Mouse (Mus musculus): ENCODE data around the gene Khdrbs1. TPM values are rescaled to one million over a fixed set of nuclear protein-coding genes. Genes with fewer than 3 reads are reported as not detected.

Gene Khdrbs1
- 33.9 and 40.0 TPM in 2 replicates for polyA plus RNA-seq (2015; fragmentation: Nextera tagmentation; extraction: Ambion mirVana)

DNA sequence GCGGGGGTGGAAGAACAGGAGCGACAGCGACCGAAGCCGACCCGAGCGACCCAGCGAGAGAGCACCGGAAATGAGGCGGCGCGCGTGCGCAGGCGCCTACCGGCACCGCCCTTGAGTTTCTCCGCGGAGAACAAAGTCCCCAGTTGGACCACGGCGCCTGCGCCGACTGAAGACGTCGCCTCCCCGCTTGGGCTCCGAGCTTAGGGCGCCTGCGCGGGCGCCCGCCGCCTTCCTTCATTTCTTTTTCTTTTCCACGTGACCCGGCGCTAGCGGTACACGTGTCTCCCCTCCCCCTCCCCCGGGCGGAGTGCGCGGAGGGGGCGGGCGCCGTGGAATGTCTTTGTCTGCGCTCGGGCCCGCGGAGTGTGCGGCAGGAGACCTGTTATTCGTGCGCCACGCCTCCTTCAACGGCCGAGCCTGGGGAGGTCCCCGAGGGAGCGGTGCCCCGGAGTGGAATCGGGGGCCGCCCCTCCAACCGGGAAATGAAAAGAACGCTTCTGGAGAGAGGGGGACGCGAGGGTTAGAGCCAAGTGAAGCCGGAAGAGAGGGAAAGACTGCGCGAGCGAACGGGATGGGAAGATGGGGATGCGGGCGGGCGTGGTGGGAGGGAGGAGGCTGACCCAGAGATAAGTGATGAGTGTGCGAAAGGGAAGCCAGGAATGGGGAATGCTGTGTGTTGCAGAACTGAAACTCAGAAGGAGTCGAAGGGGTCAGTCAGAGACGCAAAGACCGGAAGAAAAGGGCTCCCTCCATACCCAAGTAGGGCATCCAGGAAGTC, at the start of gene Khdrbs1:
Khdrbs1 (minus strand) TSS at position 72 of the 778 bp plus-strand sequence.
- peak within 1 kb of the TSS; percentile 97 for H3K27ac ChIP-seq (ENCODE audit: low read depth, low read length)
- H3K27me3 ChIP-seq (replicated peaks; ENCODE audit: control insufficient read depth, insufficient read depth, low read length): no peaks in the 10 kb centered on the region
- no peak for TF ChIP-seq CTCF (IDR thresholded peaks at IDR 0.05; ENCODE audit: low read depth)
- H3K9ac ChIP-seq (ENCODE audit: low read depth, low read length): peak within 1 kb of the TSS; percentile 95
- peak within 1 kb of the TSS; percentile 93 for H3K4me3 ChIP-seq (ENCODE audit: low read depth, low read length)
- H3K4me2 ChIP-seq (replicated peaks; ENCODE audit: low read depth): peak within 1 kb of the TSS; percentile 73
- peak; percentile 91 for ATAC-seq
- H3K4me1 ChIP-seq (replicated peaks; ENCODE audit: control insufficient read depth, insufficient read depth, low read length): peaks cover 3% of the 10 kb centered on the region; the same call in 1 of the 2 replicates
- H3K36me3 ChIP-seq (ENCODE audit: control insufficient read depth, insufficient read depth): no peaks in the 10 kb centered on the region; the same call in 1 of the 2 replicates
- H3K9me3 ChIP-seq (ENCODE audit: control insufficient read depth): no peaks in the 10 kb centered on the region
- WGBS: under 1% methylated on average over 74 of the region's 76 CpGs

- ATAC-seq: no peak
- Histone ChIP-seq H3K9ac (ENCODE audit: low read depth, low read length) (no peak overlapping the region), H3K27me3 (replicated peaks; ENCODE audit: control insufficient read depth, insufficient read depth, low read length) (no peaks in the 10 kb centered on the region), H3K4me2 (replicated peaks; ENCODE audit: low read depth) (no peak overlapping the region), H3K27ac (ENCODE audit: low read depth, low read length) (no peak overlapping the region), H3K9me3 (ENCODE audit: control insufficient read depth) (no peaks in the 10 kb centered on the region), H3K36me3 (ENCODE audit: control insufficient read depth, insufficient read depth) (no peaks in the 10 kb centered on the region), H3K4me3 (ENCODE audit: low read depth, low read length) (no peak overlapping the region), H3K4me1 (replicated peaks; ENCODE audit: control insufficient read depth, insufficient read depth, low read length) (no peaks in the 10 kb centered on the region)
- no peak for TF ChIP-seq CTCF (IDR thresholded peaks at IDR 0.05; ENCODE audit: low read depth)
- 45% methylated on average over 1 of the region's 1 CpGs for WGBS
These were observed 49.3 kb upstream of the Khdrbs1 start for GRCm38 (mm10) chr4:129791399-129791798.

- no peak overlapping the region for H3K27ac ChIP-seq (ENCODE audit: low read depth, low read length)
- H3K4me1 ChIP-seq (replicated peaks; ENCODE audit: control insufficient read depth, insufficient read depth, low read length): no peaks in the 10 kb centered on the region
- TF ChIP-seq CTCF (IDR thresholded peaks at IDR 0.05; ENCODE audit: low read depth): no peak
- ATAC-seq: no peak
- no peak overlapping the region for H3K9ac ChIP-seq (ENCODE audit: low read depth, low read length)
- no peaks in the 10 kb centered on the region for H3K36me3 ChIP-seq (ENCODE audit: control insufficient read depth, insufficient read depth)
- WGBS: 51% methylated on average over 3 of the region's 3 CpGs
- no peaks in the 10 kb centered on the region for H3K9me3 ChIP-seq (ENCODE audit: control insufficient read depth)
- H3K4me3 ChIP-seq (ENCODE audit: low read depth, low read length): no peak overlapping the region
- H3K27me3 ChIP-seq (replicated peaks; ENCODE audit: control insufficient read depth, insufficient read depth, low read length): no peaks in the 10 kb centered on the region
- H3K4me2 ChIP-seq (replicated peaks; ENCODE audit: low read depth): no peak overlapping the region
These were observed 48.4 kb upstream of the Khdrbs1 start for GRCm38 (mm10) chr4:129790475-129790874.

DNA sequence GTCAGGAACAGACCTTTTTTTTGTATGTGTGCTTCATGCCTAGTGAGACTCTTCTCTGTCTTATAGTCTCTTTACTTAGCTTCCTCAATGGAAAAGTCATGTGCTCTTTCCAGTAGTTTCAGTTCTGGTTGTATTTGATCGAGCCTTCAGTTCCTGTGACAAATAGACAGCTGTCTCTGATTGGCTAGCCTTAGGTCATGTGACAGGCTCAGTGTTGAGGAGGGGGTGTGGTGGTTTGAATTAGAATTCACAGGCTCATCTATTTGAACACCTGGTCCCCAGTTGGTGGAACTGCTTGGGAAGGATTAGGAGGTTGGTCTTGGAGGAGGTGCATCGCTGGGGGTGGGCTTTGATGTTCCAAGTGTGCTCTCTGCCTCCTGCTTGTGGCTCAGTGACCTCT, 47.5 kb upstream of the Khdrbs1 start:
- no peak for ATAC-seq
- no peak overlapping the region for H3K9ac ChIP-seq (ENCODE audit: low read depth, low read length)
- H3K27me3 ChIP-seq (replicated peaks; ENCODE audit: control insufficient read depth, insufficient read depth, low read length): no peaks in the 10 kb centered on the region
- no peaks in the 10 kb centered on the region for H3K4me1 ChIP-seq (replicated peaks; ENCODE audit: control insufficient read depth, insufficient read depth, low read length)
- H3K27ac ChIP-seq (ENCODE audit: low read depth, low read length): no peak overlapping the region
- WGBS: 86% methylated on average over 2 of the region's 2 CpGs
- no peak overlapping the region for H3K4me2 ChIP-seq (replicated peaks; ENCODE audit: low read depth)
- no peak overlapping the region for H3K4me3 ChIP-seq (ENCODE audit: low read depth, low read length)
- no peak for TF ChIP-seq CTCF (IDR thresholded peaks at IDR 0.05; ENCODE audit: low read depth)
- no peaks in the 10 kb centered on the region for H3K9me3 ChIP-seq (ENCODE audit: control insufficient read depth)
- no peaks in the 10 kb centered on the region for H3K36me3 ChIP-seq (ENCODE audit: control insufficient read depth, insufficient read depth)

- Histone ChIP-seq H3K9ac (ENCODE audit: low read depth, low read length) (no peak overlapping the region), H3K4me3 (ENCODE audit: low read depth, low read length) (no peak overlapping the region), H3K4me2 (replicated peaks; ENCODE audit: low read depth) (no peak overlapping the region), H3K27me3 (replicated peaks; ENCODE audit: control insufficient read depth, insufficient read depth, low read length) (no peaks in the 10 kb centered on the region), H3K36me3 (ENCODE audit: control insufficient read depth, insufficient read depth) (no peaks in the 10 kb centered on the region), H3K4me1 (replicated peaks; ENCODE audit: control insufficient read depth, insufficient read depth, low read length) (no peaks in the 10 kb centered on the region), H3K27ac (ENCODE audit: low read depth, low read length) (no peak overlapping the region), H3K9me3 (ENCODE audit: control insufficient read depth) (no peaks in the 10 kb centered on the region)
- ATAC-seq: no peak
- no peak for TF ChIP-seq CTCF (IDR thresholded peaks at IDR 0.05; ENCODE audit: low read depth)
- 50% methylated on average over 8 of the region's 8 CpGs for WGBS
These were observed 46.6 kb upstream of the Khdrbs1 start for GRCm38 (mm10) chr4:129788693-129789092.

- Histone ChIP-seq H3K4me1 (replicated peaks; ENCODE audit: control insufficient read depth, insufficient read depth, low read length) (no peaks in the 10 kb centered on the region), H3K9ac (ENCODE audit: low read depth, low read length) (no peak overlapping the region), H3K4me3 (ENCODE audit: low read depth, low read length) (no peak overlapping the region), H3K4me2 (replicated peaks; ENCODE audit: low read depth) (no peak overlapping the region), H3K27ac (ENCODE audit: low read depth, low read length) (no peak overlapping the region), H3K36me3 (ENCODE audit: control insufficient read depth, insufficient read depth) (no peaks in the 10 kb centered on the region), H3K27me3 (replicated peaks; ENCODE audit: control insufficient read depth, insufficient read depth, low read length) (no peaks in the 10 kb centered on the region), H3K9me3 (ENCODE audit: control insufficient read depth) (no peaks in the 10 kb centered on the region)
- TF ChIP-seq CTCF (IDR thresholded peaks at IDR 0.05; ENCODE audit: low read depth): peak; percentile 98
- 0 out of 2 replicates have a peak, but pooled peaks have one; percentile 31 for ATAC-seq
- whole genome bisulfite sequencing: under 1% methylated on average over 4 of the region's 4 CpGs
These were observed 43.1 kb upstream of the Khdrbs1 start for GRCm38 (mm10) chr4:129785178-129785577.
